Mouse (Mus musculus) midbrain, embryonic 14.5 days (tissue): ENCODE measurements around the gene 9430038I01Rik. TPM values are rescaled to one million over a fixed set of nuclear protein-coding genes. Genes with fewer than 3 reads are reported as not detected.

ENCODE experiments used
- ATAC-seq: fragments of 200-750 bp; cut with Nextera tagmentation; 2 replicates; pipeline ENCODE4 v1.8.0; 2017; ENCODE audit warnings: moderate number of reproducible peaks, moderate library complexity; ENCODE audit not compliant: low FRiP score, low TSS enrichment
- DNase-seq: peaks from one replicate; pipeline ENCODE4 v3.0.0-alpha.2; 2015
- H3K27ac ChIP-seq: fragments of 300-500 bp; sonication (generic); replicated peaks from 2 replicates; pipeline ENCODE4 v1.5.1; 2014; ENCODE audit warnings: mild to moderate bottlenecking, low read depth, low read length, moderate library complexity
- H3K27me3 ChIP-seq: fragments of 300-500 bp; sonication (generic); 2 replicates; pipeline ENCODE4 v1.6.1; 2014; ENCODE audit warnings: low read length, control low read depth, mixed read lengths; ENCODE audit not compliant: control insufficient read depth, insufficient read depth
- H3K36me3 ChIP-seq: fragments of 300-500 bp; sonication (generic); 2 replicates; pipeline ENCODE4 v1.6.1; 2014; ENCODE audit warnings: low read length, control low read depth; ENCODE audit not compliant: control insufficient read depth, insufficient read depth
- H3K4me1 ChIP-seq: fragments of 300-500 bp; sonication (generic); 2 replicates; pipeline ENCODE4 v1.6.1; 2014; ENCODE audit warnings: mild to moderate bottlenecking, antibody characterized with exemption, low read length, control low read depth; ENCODE audit not compliant: control insufficient read depth, insufficient read depth
- H3K4me2 ChIP-seq: fragments of 300-500 bp; sonication (generic); 2 replicates; pipeline ENCODE4 v1.6.1; 2014; ENCODE audit warnings: mild to moderate bottlenecking, low read length, moderate library complexity
- H3K4me3 ChIP-seq: fragments of 300-500 bp; sonication (generic); replicated peaks from 2 replicates; pipeline ENCODE4 v1.5.1; 2014; ENCODE audit warnings: low read depth, low read length
- H3K9ac ChIP-seq: fragments of 300-500 bp; sonication (generic); replicated peaks from 2 replicates; pipeline ENCODE4 v1.6.1; 2014; ENCODE audit warnings: mild to moderate bottlenecking, low read length, moderate library complexity
- H3K9me3 ChIP-seq: fragments of 300-500 bp; sonication (generic); 2 replicates; pipeline ENCODE4 v1.6.1; 2016; ENCODE audit warnings: low read length, control low read depth, mixed read lengths; ENCODE audit not compliant: control insufficient read depth
- WGBS: fragments of 180-500 bp; shearing (Covaris S2); extraction: QIAGEN DNeasy Blood & Tissue Kit; methylation state at CpG from one replicate; pipeline ENCODE4 v1.1.7; 2014; 5-methylcytosine and 5-hydroxymethylcytosine counted together
- polyA plus RNA-seq: library from polyadenylated mRNA; unstranded; fragments of >200 nt; fragmentation: Nextera tagmentation; extraction: Ambion mirVana; gene quantifications from 2 replicates; pipeline ENCODE4 v1.2.1, GENCODE M21; 2014

Gene 9430038I01Rik
- polyA plus RNA-seq, 1 experiment from 2014 or later = 11.1 TPM

GRCm38 (mm10) chr7:137387863-137388262 is 22.7 kb downstream of the 9430038I01Rik start:
- Histone ChIP-seq H3K27me3 (no peaks in the 10 kb centered on the region), H3K4me3 (no peak overlapping the region), H3K9me3 (no peaks in the 10 kb centered on the region), H3K4me2 (no peak overlapping the region), H3K36me3 (no peaks in the 10 kb centered on the region), H3K4me1 (no peaks in the 10 kb centered on the region), H3K9ac (no peak overlapping the region), H3K27ac (no peak overlapping the region)
- ATAC-seq (no peak), DNase-seq (no peak)
- 80% methylated on average over 5 of the region's 5 CpGs for WGBS

GRCm38 (mm10) chr7:137374996-137375395 is 35.6 kb downstream of the 9430038I01Rik start:
- H3K27ac ChIP-seq = no peak overlapping the region
- DNase-seq (no peak), ATAC-seq (no peak)
- H3K4me1 ChIP-seq = no peaks in the 10 kb centered on the region
- WGBS = 91% methylated on average over 7 of the region's 7 CpGs
- no peaks in the 10 kb centered on the region for H3K36me3 ChIP-seq
- no peaks in the 10 kb centered on the region for H3K9me3 ChIP-seq
- no peaks in the 10 kb centered on the region for H3K27me3 ChIP-seq
- H3K4me3 ChIP-seq = no peak overlapping the region
- H3K4me2 ChIP-seq = no peak overlapping the region
- H3K9ac ChIP-seq = no peak overlapping the region

- Histone ChIP-seq H3K9ac (no peak overlapping the region), H3K27ac (no peak overlapping the region), H3K36me3 (no peaks in the 10 kb centered on the region), H3K4me2 (no peak overlapping the region), H3K9me3 (no peaks in the 10 kb centered on the region), H3K27me3 (no peaks in the 10 kb centered on the region), H3K4me1 (no peaks in the 10 kb centered on the region), H3K4me3 (no peak overlapping the region)
- DNase-seq (no peak), ATAC-seq (no peak)
- WGBS = 74% methylated on average over 4 of the region's 4 CpGs
Measured at GRCm38 (mm10) chr7:137371770-137372169, 38.8 kb downstream of the 9430038I01Rik start.

GRCm38 (mm10) chr7:137370175-137370574 is 40.4 kb downstream of the 9430038I01Rik start:
- H3K9me3 ChIP-seq = no peaks in the 10 kb centered on the region
- DNase-seq (peak; percentile 72), ATAC-seq (no peak; the same call in 1 of the 2 replicates)
- no peaks in the 10 kb centered on the region for H3K36me3 ChIP-seq
- H3K4me1 ChIP-seq = no peaks in the 10 kb centered on the region
- no peak overlapping the region for H3K4me3 ChIP-seq
- WGBS = 24% methylated on average over 2 of the region's 2 CpGs
- H3K4me2 ChIP-seq = no peak overlapping the region
- H3K9ac ChIP-seq = no peak overlapping the region
- H3K27ac ChIP-seq = no peak overlapping the region
- H3K27me3 ChIP-seq = no peaks in the 10 kb centered on the region

GRCm38 (mm10) chr7:137366736-137367135 is 43.8 kb downstream of the 9430038I01Rik start:
- H3K27me3 ChIP-seq = no peaks in the 10 kb centered on the region
- 78% methylated on average over 4 of the region's 4 CpGs for WGBS
- ATAC-seq = no peak

GRCm38 (mm10) chr7:137365056-137365455 is 45.5 kb downstream of the 9430038I01Rik start:
- H3K4me2 ChIP-seq = no peak overlapping the region
- no peaks in the 10 kb centered on the region for H3K27me3 ChIP-seq
- no peaks in the 10 kb centered on the region for H3K36me3 ChIP-seq
- DNase-seq (no peak), ATAC-seq (no peak)
- no peaks in the 10 kb centered on the region for H3K4me1 ChIP-seq
- H3K9me3 ChIP-seq = no peaks in the 10 kb centered on the region
- H3K27ac ChIP-seq = no peak overlapping the region
- H3K4me3 ChIP-seq = no peak overlapping the region
- no peak overlapping the region for H3K9ac ChIP-seq
- WGBS = 94% methylated on average over 8 of the region's 8 CpGs

More at GRCm38 (mm10) chr7:137366736-137367135, 43.8 kb downstream of the 9430038I01Rik start:
- H3K4me3 ChIP-seq = no peak overlapping the region
- H3K9ac ChIP-seq = no peak overlapping the region
- no peaks in the 10 kb centered on the region for H3K9me3 ChIP-seq
- H3K4me1 ChIP-seq = no peaks in the 10 kb centered on the region
- no peaks in the 10 kb centered on the region for H3K36me3 ChIP-seq
- no peak for DNase-seq
- no peak overlapping the region for H3K4me2 ChIP-seq
- H3K27ac ChIP-seq = no peak overlapping the region

GRCm38 (mm10) chr7:137364571-137364970 is 46.0 kb downstream of the 9430038I01Rik start:
- Histone ChIP-seq H3K36me3 (no peaks in the 10 kb centered on the region), H3K27ac (no peak overlapping the region), H3K4me3 (no peak overlapping the region), H3K9me3 (no peaks in the 10 kb centered on the region), H3K27me3 (no peaks in the 10 kb centered on the region), H3K9ac (no peak overlapping the region), H3K4me2 (no peak overlapping the region), H3K4me1 (no peaks in the 10 kb centered on the region)
- ATAC-seq (no peak), DNase-seq (no peak)
- WGBS = 67% methylated on average over 7 of the region's 7 CpGs

GRCm38 (mm10) chr7:137346860-137347259 is 63.7 kb downstream of the 9430038I01Rik start:
- H3K27me3 ChIP-seq = no peaks in the 10 kb centered on the region
- no peak overlapping the region for H3K4me2 ChIP-seq
- no peak overlapping the region for H3K9ac ChIP-seq
- no peaks in the 10 kb centered on the region for H3K36me3 ChIP-seq
- peaks cover 6% of the 10 kb centered on the region; the same call in 1 of the 2 replicates for H3K4me1 ChIP-seq
- ATAC-seq = no peak
- H3K9me3 ChIP-seq = no peaks in the 10 kb centered on the region
- no peak overlapping the region for H3K4me3 ChIP-seq
- DNase-seq = no peak
- WGBS = 84% methylated on average over 7 of the region's 7 CpGs
- H3K27ac ChIP-seq = no peak overlapping the region

- H3K9ac ChIP-seq = no peak overlapping the region
- H3K4me1 ChIP-seq = peaks cover 6% of the 10 kb centered on the region; the same call in 1 of the 2 replicates
- H3K4me3 ChIP-seq = no peak overlapping the region
- 25% methylated on average over 10 of the region's 10 CpGs for WGBS
- no peaks in the 10 kb centered on the region for H3K27me3 ChIP-seq
- DNase-seq = peak; percentile 53
- no peak for ATAC-seq
- H3K4me2 ChIP-seq = no peak overlapping the region; the same call in 1 of the 2 replicates
- H3K9me3 ChIP-seq = no peaks in the 10 kb centered on the region
- H3K27ac ChIP-seq = no peak overlapping the region
- no peaks in the 10 kb centered on the region for H3K36me3 ChIP-seq
Measured at GRCm38 (mm10) chr7:137346068-137346467, 64.5 kb downstream of the 9430038I01Rik start.
